Comparison of ENCODE assay signal across 8 mouse cellular contexts in the genomic region with DNA sequence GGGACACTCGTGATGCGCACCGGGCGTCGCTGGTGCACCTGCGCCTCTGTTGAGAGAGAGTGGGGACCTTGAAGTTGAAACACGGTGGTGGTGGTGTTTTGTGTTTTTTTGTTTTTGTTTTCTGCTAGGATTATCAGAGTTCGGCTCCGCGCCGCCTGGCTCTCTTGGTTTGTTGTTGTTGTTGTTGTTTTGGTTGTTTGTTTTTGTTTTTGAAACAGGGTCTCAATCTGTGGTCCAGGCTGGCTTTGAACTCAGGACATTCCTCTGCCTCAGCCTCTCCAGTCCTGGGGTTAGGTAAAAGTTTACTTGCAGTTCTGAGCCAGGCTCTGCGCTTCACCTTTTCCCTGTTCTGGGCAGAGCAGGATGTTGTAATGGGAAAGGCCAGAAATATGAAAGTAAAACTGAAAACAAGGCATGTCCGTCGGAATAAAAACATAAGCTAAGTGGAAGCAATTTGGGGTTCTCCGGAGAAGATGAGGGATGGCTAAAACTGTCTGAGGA. TPM values are rescaled to one million over a fixed set of nuclear protein-coding genes. Genes with fewer than 3 reads are reported as not detected.
DNase-seq lines count a peak whose midpoint lies in the region; ATAC-seq lines count a peak whose summit lies in the region.

No protein-coding gene starts in this region.

- H3K27me3 ChIP-seq in neural tube, embryonic 11.5 days (ENCODE audit: control insufficient read depth, insufficient read depth, low read length), result no peaks in the 10 kb centered on the region
- no peaks in the 10 kb centered on the region for H3K27me3 ChIP-seq in embryonic facial prominence, embryonic 15.5 days
- H3K27me3 ChIP-seq in intestine, embryonic 16.5 days (replicated peaks; ENCODE audit: control insufficient read depth, insufficient read depth, low read length), result no peaks in the 10 kb centered on the region

- peak overlapping the region; percentile 88; the same call in 1 of the 2 replicates for H3K27ac ChIP-seq in neural tube, embryonic 11.5 days (ENCODE audit: low read depth, low read length)
- peak overlapping the region; percentile 95 for H3K27ac ChIP-seq in embryonic facial prominence, embryonic 15.5 days (replicated peaks)
- H3K27ac ChIP-seq in intestine, embryonic 16.5 days (ENCODE audit: low read length), result peak overlapping the region; percentile 97

- no peak for DNase-seq in neural tube, embryonic 11.5 days (ENCODE audit: low spot score)
- DNase-seq in neural tube, embryonic 10.5 days (ENCODE audit: extremely low spot score, low spot score), result no peak
- DNase-seq in lung, postnatal 10 days, result peak; percentile 21
- DNase-seq in urinary bladder, postnatal 36 days (ENCODE audit: low spot score in 2 of 2), result no peak
- no peak for DNase-seq in right cerebral cortex, adult 2 months (ENCODE audit: low spot score in 2 of 2)
- no peak for DNase-seq in layer of hippocampus, adult 9-11 months

- ATAC-seq in neural tube, embryonic 11.5 days (ENCODE audit: insufficient read depth, low FRiP score, low TSS enrichment), result no peak
- no peak for ATAC-seq in embryonic facial prominence, embryonic 15.5 days (ENCODE audit: insufficient number of reproducible peaks, low FRiP score, low TSS enrichment, low read depth)
- ATAC-seq in intestine, embryonic 16.5 days, result no peak

- peak overlapping the region; percentile 70 for H3K4me2 ChIP-seq in neural tube, embryonic 11.5 days (ENCODE audit: low read depth)
- peak overlapping the region; percentile 60 for H3K4me2 ChIP-seq in embryonic facial prominence, embryonic 15.5 days (replicated peaks)
- peak overlapping the region; percentile 80 for H3K4me2 ChIP-seq in intestine, embryonic 16.5 days (ENCODE audit: low read depth, low read length)

- H3K36me3 ChIP-seq in neural tube, embryonic 11.5 days (ENCODE audit: control insufficient read depth, insufficient read depth, low read length), result no peaks in the 10 kb centered on the region
- no peaks in the 10 kb centered on the region; the same call in 1 of the 2 replicates for H3K36me3 ChIP-seq in embryonic facial prominence, embryonic 15.5 days
- no peaks in the 10 kb centered on the region for H3K36me3 ChIP-seq in intestine, embryonic 16.5 days (ENCODE audit: control insufficient read depth, insufficient read depth, low read length)

- no peaks in the 10 kb centered on the region for H3K9me3 ChIP-seq in neural tube, embryonic 11.5 days (ENCODE audit: control insufficient read depth, low read length)
- no peaks in the 10 kb centered on the region for H3K9me3 ChIP-seq in embryonic facial prominence, embryonic 15.5 days (replicated peaks)
- no peaks in the 10 kb centered on the region for H3K9me3 ChIP-seq in intestine, embryonic 16.5 days (ENCODE audit: control insufficient read depth, low read length)

- peak overlapping the region; percentile 82 for H3K9ac ChIP-seq in neural tube, embryonic 11.5 days (ENCODE audit: low read length)
- H3K9ac ChIP-seq in embryonic facial prominence, embryonic 15.5 days, result peak overlapping the region; percentile 72
- H3K9ac ChIP-seq in intestine, embryonic 16.5 days (ENCODE audit: low read depth, low read length), result peak overlapping the region; percentile 85

- WGBS in neural tube, embryonic 11.5 days, result 23% methylated on average over 15 of the region's 15 CpGs
- WGBS in embryonic facial prominence, embryonic 15.5 days, result 11% methylated on average over 15 of the region's 15 CpGs
- WGBS in intestine, embryonic 16.5 days, result 12% methylated on average over 15 of the region's 15 CpGs

- H3K4me1 ChIP-seq in neural tube, embryonic 11.5 days (ENCODE audit: control insufficient read depth, insufficient read depth, low read length), result no peaks in the 10 kb centered on the region
- H3K4me1 ChIP-seq in embryonic facial prominence, embryonic 15.5 days, result peaks cover 11% of the 10 kb centered on the region
- peaks cover 8% of the 10 kb centered on the region; the same call in 1 of the 2 replicates for H3K4me1 ChIP-seq in intestine, embryonic 16.5 days (ENCODE audit: control insufficient read depth, insufficient read depth, low read length)

- peak overlapping the region; percentile 82 for H3K4me3 ChIP-seq in neural tube, embryonic 11.5 days (ENCODE audit: low read depth, low read length)
- H3K4me3 ChIP-seq in embryonic facial prominence, embryonic 15.5 days (replicated peaks), result peak overlapping the region; percentile 92
- peak overlapping the region; percentile 93 for H3K4me3 ChIP-seq in intestine, embryonic 16.5 days (ENCODE audit: low read length)

RNA-seq across cellular contexts. Expression of a gene that starts 0.9 kb away (rescaled TPM):
- 5.4 and 5.8 TPM in 2 replicates for polyA plus RNA-seq in neural tube, embryonic 11.5 days (2014; fragmentation: Nextera tagmentation; extraction: Ambion mirVana)
- polyA plus RNA-seq in embryonic facial prominence, embryonic 15.5 days (2015; fragmentation: Nextera tagmentation; extraction: Ambion mirVana), result 4.6 and 6.4 TPM in 2 replicates
- polyA plus RNA-seq in intestine, embryonic 16.5 days (2015; fragmentation: Nextera tagmentation; extraction: Ambion mirVana), result 1.4 and 1.9 TPM in 2 replicates

RNA-seq across cellular contexts. Expression of a gene that starts 5.2 kb away (rescaled TPM):
- polyA plus RNA-seq in neural tube, embryonic 11.5 days (2014; fragmentation: Nextera tagmentation; extraction: Ambion mirVana), result 0.09 and 0.16 TPM in 2 replicates
- polyA plus RNA-seq in embryonic facial prominence, embryonic 15.5 days (2015; fragmentation: Nextera tagmentation; extraction: Ambion mirVana), result 1.2 and 2.0 TPM in 2 replicates
- polyA plus RNA-seq in intestine, embryonic 16.5 days (2015; fragmentation: Nextera tagmentation; extraction: Ambion mirVana), result 0.07 and 0.11 TPM in 2 replicates
